Comparison of ENCODE assay signal across 8 mouse cellular contexts in genomic region chr11:69071262-69071661, GRCm38 (mm10). TPM values are rescaled to one million over a fixed set of nuclear protein-coding genes. Genes with fewer than 3 reads are reported as not detected.
DNase-seq lines count a peak whose midpoint lies in the region; ATAC-seq and TF ChIP-seq lines count a peak whose summit lies in the region.

No protein-coding gene starts in this region.

- H3K27me3 ChIP-seq in kidney, embryonic 14.5 days (ENCODE audit: control insufficient read depth, insufficient read depth, low read length): no peaks in the 10 kb centered on the region
- no peaks in the 10 kb centered on the region for H3K27me3 ChIP-seq in hindbrain, embryonic 11.5 days (ENCODE audit: control insufficient read depth, insufficient read depth, low read length)
- peaks cover 2% of the 10 kb centered on the region; the same call in 1 of the 2 replicates for H3K27me3 ChIP-seq in midbrain, embryonic 12.5 days

- H3K4me3 ChIP-seq in kidney, embryonic 14.5 days (ENCODE audit: low read length): peak overlapping the region; percentile 62
- H3K4me3 ChIP-seq in bone marrow, adult 2 months (replicated peaks; ENCODE audit: control insufficient read depth, low read depth, low read length): peak overlapping the region; percentile 84
- peak overlapping the region; percentile 59 for H3K4me3 ChIP-seq in hindbrain, embryonic 11.5 days (ENCODE audit: low read depth, low read length)
- peak overlapping the region; percentile 65 for H3K4me3 ChIP-seq in midbrain, embryonic 12.5 days

- peak overlapping the region; percentile 72 for H3K4me2 ChIP-seq in kidney, embryonic 14.5 days (replicated peaks; ENCODE audit: low read depth, low read length)
- H3K4me2 ChIP-seq in hindbrain, embryonic 11.5 days (replicated peaks; ENCODE audit: low read depth, low read length): peak overlapping the region; percentile 85
- peak overlapping the region; percentile 86 for H3K4me2 ChIP-seq in midbrain, embryonic 12.5 days (replicated peaks)

- peak overlapping the region; percentile 88 for H3K27ac ChIP-seq in kidney, embryonic 14.5 days (ENCODE audit: low read depth, low read length)
- H3K27ac ChIP-seq in bone marrow, adult 2 months (ENCODE audit: control insufficient read depth, insufficient read depth, low read depth, low read length, poor library complexity): peak overlapping the region; percentile 55; the same call in 1 of the 2 replicates
- peak overlapping the region; percentile 82; the same call in 1 of the 2 replicates for H3K27ac ChIP-seq in hindbrain, embryonic 11.5 days (ENCODE audit: low read depth, low read length)
- H3K27ac ChIP-seq in midbrain, embryonic 12.5 days (replicated peaks): peak overlapping the region; percentile 88

- no peak for ATAC-seq in kidney, embryonic 14.5 days (ENCODE audit: low FRiP score, low TSS enrichment)
- ATAC-seq in hindbrain, embryonic 11.5 days (ENCODE audit: low FRiP score): no peak
- no peak for ATAC-seq in midbrain, embryonic 12.5 days (ENCODE audit: low FRiP score, low read depth)

- H3K4me1 ChIP-seq in kidney, embryonic 14.5 days (ENCODE audit: control insufficient read depth, insufficient read depth, low read length): peaks cover 20% of the 10 kb centered on the region; the same call in 1 of the 2 replicates
- peaks cover under 1% of the 10 kb centered on the region; the same call in 1 of the 2 replicates for H3K4me1 ChIP-seq in bone marrow, adult 2 months (ENCODE audit: control insufficient read depth, insufficient read depth, low read length)
- peaks cover 7% of the 10 kb centered on the region for H3K4me1 ChIP-seq in hindbrain, embryonic 11.5 days (replicated peaks; ENCODE audit: control insufficient read depth, insufficient read depth, low read length)
- peaks cover 39% of the 10 kb centered on the region for H3K4me1 ChIP-seq in midbrain, embryonic 12.5 days

- 25% methylated on average over 9 of the region's 9 CpGs for WGBS in kidney, embryonic 14.5 days
- 39% methylated on average over 9 of the region's 9 CpGs for WGBS in bone marrow, adult 2 months
- 24% methylated on average over 9 of the region's 9 CpGs for WGBS in hindbrain, embryonic 11.5 days
- 25% methylated on average over 9 of the region's 9 CpGs for WGBS in midbrain, embryonic 12.5 days

- TF ChIP-seq POLR2A in bone marrow, adult 2 months (IDR thresholded peaks at IDR 0.05; ENCODE audit: borderline replicate concordance, control insufficient read depth, low read depth, low read length): no peak

- no peak for DNase-seq in kidney, adult 8-10 months
- no peak for DNase-seq in hindbrain, embryonic 11.5 days (ENCODE audit: low spot score)
- no peak for DNase-seq in layer of hippocampus, adult 9-11 months
- no peak for DNase-seq in ovary, postnatal 10 days (ENCODE audit: low spot score)
- DNase-seq in thymus, postnatal 14 days: no peak

- TF ChIP-seq CTCF in bone marrow, adult 2 months (IDR thresholded peaks at IDR 0.05; ENCODE audit: control insufficient read depth, insufficient read depth, low read length): no peak

- no peaks in the 10 kb centered on the region for H3K9me3 ChIP-seq in kidney, embryonic 14.5 days (ENCODE audit: control insufficient read depth, low read length)
- H3K9me3 ChIP-seq in hindbrain, embryonic 11.5 days (ENCODE audit: control insufficient read depth, low read length): no peaks in the 10 kb centered on the region
- H3K9me3 ChIP-seq in midbrain, embryonic 12.5 days: no peaks in the 10 kb centered on the region

- H3K36me3 ChIP-seq in kidney, embryonic 14.5 days (ENCODE audit: control insufficient read depth, insufficient read depth, low read length): no peaks in the 10 kb centered on the region
- no peaks in the 10 kb centered on the region for H3K36me3 ChIP-seq in hindbrain, embryonic 11.5 days (ENCODE audit: control insufficient read depth, insufficient read depth, low read length)
- no peaks in the 10 kb centered on the region for H3K36me3 ChIP-seq in midbrain, embryonic 12.5 days

- peak overlapping the region; percentile 79 for H3K9ac ChIP-seq in kidney, embryonic 14.5 days (ENCODE audit: low read depth, low read length)
- peak overlapping the region; percentile 81 for H3K9ac ChIP-seq in hindbrain, embryonic 11.5 days (ENCODE audit: low read depth, low read length)
- peak overlapping the region; percentile 79 for H3K9ac ChIP-seq in midbrain, embryonic 12.5 days (replicated peaks)

RNA-seq across cellular contexts. Expression of gene Tmem107, which starts 0.7 kb away (rescaled TPM):
- polyA plus RNA-seq in kidney, embryonic 14.5 days (2014; fragmentation: Nextera tagmentation; extraction: Ambion mirVana): 62.2 and 73.8 TPM in 2 replicates
- 16.3 and 31.0 TPM in 2 replicates for polyA plus RNA-seq in bone marrow, adult 2 months (2011; ENCODE audit: insufficient read depth, insufficient read length, low replicate concordance, missing spikeins)
- polyA plus RNA-seq in hindbrain, embryonic 11.5 days (2014; fragmentation: Nextera tagmentation; extraction: Ambion mirVana): 52.4 and 54.6 TPM in 2 replicates
- 45.1 and 48.3 TPM in 2 replicates for polyA plus RNA-seq in midbrain, embryonic 12.5 days (2016; fragmentation: Nextera tagmentation; extraction: Ambion mirVana)

RNA-seq across cellular contexts. Expression of gene Borcs6, which starts 11.7 kb away (rescaled TPM):
- 6.6 and 7.5 TPM in 2 replicates for polyA plus RNA-seq in kidney, embryonic 14.5 days (2014; fragmentation: Nextera tagmentation; extraction: Ambion mirVana)
- 16.4 and 18.4 TPM in 2 replicates for polyA plus RNA-seq in bone marrow, adult 2 months (2011; ENCODE audit: insufficient read depth, insufficient read length, low replicate concordance, missing spikeins)
- polyA plus RNA-seq in hindbrain, embryonic 11.5 days (2014; fragmentation: Nextera tagmentation; extraction: Ambion mirVana): 9.8 and 11.6 TPM in 2 replicates
- polyA plus RNA-seq in midbrain, embryonic 12.5 days (2016; fragmentation: Nextera tagmentation; extraction: Ambion mirVana): 13.3 and 16.3 TPM in 2 replicates

RNA-seq across cellular contexts. Expression of gene Vamp2, which starts 17.0 kb away (rescaled TPM):
- 57.5 and 86.5 TPM in 2 replicates for polyA plus RNA-seq in kidney, embryonic 14.5 days (2014; fragmentation: Nextera tagmentation; extraction: Ambion mirVana)
- 50.5 and 55.9 TPM in 2 replicates for polyA plus RNA-seq in bone marrow, adult 2 months (2011; ENCODE audit: insufficient read depth, insufficient read length, low replicate concordance, missing spikeins)
- polyA plus RNA-seq in hindbrain, embryonic 11.5 days (2014; fragmentation: Nextera tagmentation; extraction: Ambion mirVana): 85.1 and 98.1 TPM in 2 replicates
- polyA plus RNA-seq in midbrain, embryonic 12.5 days (2016; fragmentation: Nextera tagmentation; extraction: Ambion mirVana): 123 and 131 TPM in 2 replicates

RNA-seq across cellular contexts. Expression of gene Per1, which starts 23.8 kb away (rescaled TPM):
- polyA plus RNA-seq in kidney, embryonic 14.5 days (2014; fragmentation: Nextera tagmentation; extraction: Ambion mirVana): 6.1 and 8.9 TPM in 2 replicates
- 28.8 and 46.2 TPM in 2 replicates for polyA plus RNA-seq in bone marrow, adult 2 months (2011; ENCODE audit: insufficient read depth, insufficient read length, low replicate concordance, missing spikeins)
- 5.6 and 7.4 TPM in 2 replicates for polyA plus RNA-seq in hindbrain, embryonic 11.5 days (2014; fragmentation: Nextera tagmentation; extraction: Ambion mirVana)
- polyA plus RNA-seq in midbrain, embryonic 12.5 days (2016; fragmentation: Nextera tagmentation; extraction: Ambion mirVana): 9.8 and 10.9 TPM in 2 replicates

RNA-seq across cellular contexts. Expression of gene Aurkb, which starts 25.8 kb away (rescaled TPM):
- polyA plus RNA-seq in kidney, embryonic 14.5 days (2014; fragmentation: Nextera tagmentation; extraction: Ambion mirVana): 145 and 155 TPM in 2 replicates
- polyA plus RNA-seq in bone marrow, adult 2 months (2011; ENCODE audit: insufficient read depth, insufficient read length, low replicate concordance, missing spikeins): 53.2 and 100 TPM in 2 replicates
- 131 and 141 TPM in 2 replicates for polyA plus RNA-seq in hindbrain, embryonic 11.5 days (2014; fragmentation: Nextera tagmentation; extraction: Ambion mirVana)
- 139 and 142 TPM in 2 replicates for polyA plus RNA-seq in midbrain, embryonic 12.5 days (2016; fragmentation: Nextera tagmentation; extraction: Ambion mirVana)
